Mouse (Mus musculus) kidney, postnatal 36 days (tissue): ENCODE measurements around the gene Tyrp1.
A peak's percentile ranks its signal among the peaks of the same experiment; 100 is the strongest.

Experiments used
- DNase-seq, 2 experiments: peaks; one replicate each; pipeline ENCODE4 v3.0.0; 2021 to 2022; ENCODE audit warnings: mixed read lengths in 2 of 2

The Tyrp1 gene

GRCm38 (mm10) chr4:80834050-80834449, at the start of gene Tyrp1:
TSS of gene Tyrp1 (plus strand) at chr4:80834123.
- DNase-seq = no peak

- no peak for DNase-seq
Observed at GRCm38 (mm10) chr4:80788339-80788738, 45.6 kb upstream of the Tyrp1 start.

- DNase-seq = no peak
Observed at GRCm38 (mm10) chr4:80819511-80819910, 14.4 kb upstream of the Tyrp1 start.

GRCm38 (mm10) chr4:80821945-80822344, 12.0 kb upstream of the Tyrp1 start:
- DNase-seq = no peak

GRCm38 (mm10) chr4:80828232-80828631, 5.7 kb upstream of the Tyrp1 start:
- DNase-seq = no peak

GRCm38 (mm10) chr4:80839317-80839716, 5.4 kb downstream of the Tyrp1 start:
- no peak for DNase-seq

- no peak for DNase-seq
Observed at GRCm38 (mm10) chr4:80841980-80842379, 8.1 kb downstream of the Tyrp1 start.

GRCm38 (mm10) chr4:80843752-80844151, 9.8 kb downstream of the Tyrp1 start:
- no peak for DNase-seq

GRCm38 (mm10) chr4:80846052-80846451, 12.1 kb downstream of the Tyrp1 start:
- DNase-seq = no peak

- no peak for DNase-seq
Observed at GRCm38 (mm10) chr4:80852590-80853425, 18.9 kb downstream of the Tyrp1 start.

GRCm38 (mm10) chr4:80855495-80855894, 21.6 kb downstream of the Tyrp1 start:
- peak in 1 of 2 experiments; percentile 9 for DNase-seq

GRCm38 (mm10) chr4:80862962-80863361, 29.0 kb downstream of the Tyrp1 start:
- DNase-seq = no peak

- no peak for DNase-seq
Observed at GRCm38 (mm10) chr4:80863906-80864305, 30.0 kb downstream of the Tyrp1 start.

GRCm38 (mm10) chr4:80864511-80864922, 30.6 kb downstream of the Tyrp1 start:
- peak in 1 of 2 experiments; percentile 41 for DNase-seq

- DNase-seq = peak in 1 of 2 experiments; percentile 37
Observed at GRCm38 (mm10) chr4:80866065-80866464, 32.1 kb downstream of the Tyrp1 start.

GRCm38 (mm10) chr4:80869598-80869997, 35.7 kb downstream of the Tyrp1 start:
- peak in 1 of 2 experiments; percentile 3 for DNase-seq

GRCm38 (mm10) chr4:80872847-80873644, 39.1 kb downstream of the Tyrp1 start:
- DNase-seq = peak; percentile 23 to 32

GRCm38 (mm10) chr4:80874121-80874859, 40.4 kb downstream of the Tyrp1 start:
- peak; percentile 39 to 40 for DNase-seq

- DNase-seq = no peak
Observed at GRCm38 (mm10) chr4:80875055-80875454, 41.1 kb downstream of the Tyrp1 start.

GRCm38 (mm10) chr4:80881996-80882599, 48.2 kb downstream of the Tyrp1 start:
- no peak for DNase-seq

GRCm38 (mm10) chr4:80886631-80887030, 52.7 kb downstream of the Tyrp1 start:
- no peak for DNase-seq

GRCm38 (mm10) chr4:80891004-80891403, 57.1 kb downstream of the Tyrp1 start:
- DNase-seq = no peak
